Mouse (Mus musculus): ENCODE measurements around the gene Gatd1. TPM values are rescaled to one million over a fixed set of nuclear protein-coding genes. Genes with fewer than 3 reads are reported as not detected.

The Gatd1 gene
- polyA plus RNA-seq, 1 experiment from 2014 or later = 26.7 TPM

DNA sequence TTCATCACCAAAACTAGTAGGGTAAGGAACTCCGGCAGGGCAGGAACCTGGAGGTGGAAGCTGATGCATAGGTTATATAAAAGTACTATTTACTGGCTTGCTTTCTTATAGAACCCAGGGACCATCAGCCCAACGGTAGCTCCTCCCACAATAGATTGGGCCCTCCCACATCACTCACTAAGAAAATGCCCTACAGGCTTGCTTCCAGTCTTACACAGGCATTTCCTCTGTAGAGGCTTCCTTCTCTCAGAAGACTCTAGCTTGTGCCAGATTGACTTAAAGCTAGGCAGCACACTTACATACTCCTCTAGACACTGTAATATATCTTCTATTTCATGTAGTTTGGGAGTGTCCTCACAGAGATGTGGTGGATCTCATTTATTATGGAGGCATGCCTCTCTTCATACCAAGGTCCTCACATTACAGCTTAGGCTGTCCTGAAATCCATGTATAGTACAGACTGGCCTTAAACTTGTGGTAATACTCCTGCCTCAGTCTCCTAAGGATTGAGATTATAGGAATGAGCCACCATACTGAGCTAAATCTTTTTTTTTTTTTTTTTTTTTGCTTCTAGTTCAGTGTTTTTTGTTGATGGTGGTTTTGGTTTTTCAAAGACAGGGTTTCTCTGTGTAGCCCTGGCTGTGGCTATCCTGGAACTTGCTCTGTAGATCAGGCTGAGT lies 26.0 kb downstream of the Gatd1 start:
- Histone ChIP-seq H3K9ac (no peak overlapping the region), H3K4me1 (replicated peaks) (peaks cover 8% of the 10 kb centered on the region), H3K36me3 (no peaks in the 10 kb centered on the region), H3K27me3 (replicated peaks) (peaks cover 25% of the 10 kb centered on the region; the same call in 1 of the 2 replicates), H3K4me3 (no peak overlapping the region), H3K4me2 (no peak overlapping the region), H3K9me3 (replicated peaks) (no peaks in the 10 kb centered on the region), H3K27ac (ENCODE audit: poor library complexity, severe bottlenecking) (no peak overlapping the region)
- ATAC-seq (ENCODE audit: insufficient number of reproducible peaks, low FRiP score) = no peak
- 47% methylated on average over 2 of the region's 2 CpGs for WGBS

DNA sequence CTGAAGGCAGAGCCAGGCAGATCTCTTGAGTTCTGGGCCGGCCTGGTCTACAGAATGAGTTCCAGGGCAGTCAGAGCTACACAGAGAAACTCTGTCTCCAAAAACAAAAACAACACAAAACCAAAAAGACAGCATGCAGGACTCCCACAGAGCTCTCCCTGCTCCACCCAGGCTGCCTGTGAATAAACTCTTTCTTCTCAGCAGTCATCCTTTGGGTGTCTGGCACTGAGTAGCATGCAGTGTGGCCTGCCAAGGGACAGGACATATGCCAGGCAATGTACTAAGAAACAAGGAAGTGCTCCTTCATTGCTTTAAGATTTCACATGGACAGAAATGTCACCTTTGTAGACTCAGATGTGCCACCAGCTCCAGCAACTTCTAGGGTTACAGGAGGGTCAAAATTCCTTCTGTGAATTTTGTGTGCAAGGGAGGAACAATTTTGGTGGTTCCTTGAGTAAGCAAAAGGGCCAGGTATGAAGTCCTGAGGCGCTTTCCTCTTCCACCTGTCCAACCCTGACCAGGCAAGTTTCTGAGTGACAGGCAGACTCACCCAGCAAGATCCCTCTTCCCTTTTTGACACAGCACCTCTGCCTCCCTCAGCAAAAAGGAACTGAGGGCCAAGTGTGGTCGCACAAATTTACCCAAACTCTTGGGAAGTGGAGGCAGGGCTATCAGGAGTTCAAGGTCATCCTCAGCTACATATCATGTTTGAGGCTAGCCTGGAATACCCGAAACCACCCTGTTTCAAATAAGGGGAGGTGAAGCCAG lies 32.7 kb downstream of the Gatd1 start:
- H3K36me3 ChIP-seq = no peaks in the 10 kb centered on the region
- H3K27me3 ChIP-seq (replicated peaks) = peaks cover 35% of the 10 kb centered on the region; the same call in 1 of the 2 replicates
- H3K4me1 ChIP-seq (replicated peaks) = no peaks in the 10 kb centered on the region
- 66% methylated on average over 4 of the region's 4 CpGs for WGBS
- no peak overlapping the region for H3K9ac ChIP-seq
- no peak for ATAC-seq (ENCODE audit: insufficient number of reproducible peaks, low FRiP score)
- H3K4me2 ChIP-seq = no peak overlapping the region
- no peak overlapping the region for H3K4me3 ChIP-seq
- no peak overlapping the region for H3K27ac ChIP-seq (ENCODE audit: poor library complexity, severe bottlenecking)
- no peaks in the 10 kb centered on the region for H3K9me3 ChIP-seq (replicated peaks)

DNA sequence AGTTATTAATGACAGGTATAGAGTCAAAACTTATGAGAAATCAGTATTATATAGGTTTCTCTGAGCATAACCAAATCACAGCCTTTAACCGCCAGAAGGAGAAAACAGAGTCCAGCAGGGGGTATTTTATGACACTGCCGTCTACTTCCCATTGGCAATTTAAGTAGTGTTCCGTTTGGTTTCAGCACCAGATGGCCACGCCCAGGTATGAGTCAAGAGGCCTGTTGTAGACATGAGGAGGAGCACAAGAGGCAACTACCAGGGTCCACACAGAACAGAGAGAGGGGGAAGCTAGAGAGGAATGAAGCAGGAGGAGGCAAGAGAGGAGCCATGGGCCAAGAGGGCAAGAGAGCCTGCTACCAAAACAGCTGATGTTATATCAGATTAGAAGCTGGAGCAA lies 34.4 kb downstream of the Gatd1 start:
- Histone ChIP-seq H3K9ac (no peak overlapping the region), H3K4me1 (replicated peaks) (no peaks in the 10 kb centered on the region), H3K9me3 (replicated peaks) (no peaks in the 10 kb centered on the region), H3K27me3 (replicated peaks) (peaks cover 24% of the 10 kb centered on the region; the same call in 1 of the 2 replicates), H3K4me3 (no peak overlapping the region), H3K27ac (ENCODE audit: poor library complexity, severe bottlenecking) (no peak overlapping the region), H3K36me3 (no peaks in the 10 kb centered on the region), H3K4me2 (no peak overlapping the region)
- WGBS = 68% methylated on average over 4 of the region's 4 CpGs
- ATAC-seq (ENCODE audit: insufficient number of reproducible peaks, low FRiP score) = no peak

DNA sequence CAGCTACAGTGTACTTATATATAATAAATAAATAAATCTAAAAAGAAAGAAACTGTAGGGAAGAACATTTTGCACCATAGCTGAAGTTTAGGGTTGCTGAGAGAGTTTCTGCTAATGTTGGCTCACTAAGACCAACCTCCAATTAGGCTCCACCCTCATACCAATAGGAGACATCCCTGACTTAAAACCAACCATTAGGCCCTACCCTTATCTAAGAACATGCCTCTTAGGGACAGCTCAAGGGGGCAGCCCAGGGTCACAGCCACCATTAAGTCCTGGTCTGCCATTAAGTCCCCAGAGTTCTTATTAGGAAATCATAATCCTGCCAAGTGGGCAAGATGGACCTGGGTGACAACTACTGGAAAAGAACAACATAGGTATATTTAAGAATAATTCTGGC lies 39.5 kb downstream of the Gatd1 start:
- no peak overlapping the region for H3K4me2 ChIP-seq
- H3K27me3 ChIP-seq (replicated peaks) = no peaks in the 10 kb centered on the region
- H3K4me1 ChIP-seq (replicated peaks) = peaks cover 5% of the 10 kb centered on the region; the same call in 1 of the 2 replicates
- H3K9me3 ChIP-seq (replicated peaks) = no peaks in the 10 kb centered on the region
- no peak overlapping the region for H3K9ac ChIP-seq
- no peak for ATAC-seq (ENCODE audit: insufficient number of reproducible peaks, low FRiP score)
- H3K4me3 ChIP-seq = no peak overlapping the region
- no peaks in the 10 kb centered on the region for H3K36me3 ChIP-seq
- H3K27ac ChIP-seq (ENCODE audit: poor library complexity, severe bottlenecking) = no peak overlapping the region

DNA sequence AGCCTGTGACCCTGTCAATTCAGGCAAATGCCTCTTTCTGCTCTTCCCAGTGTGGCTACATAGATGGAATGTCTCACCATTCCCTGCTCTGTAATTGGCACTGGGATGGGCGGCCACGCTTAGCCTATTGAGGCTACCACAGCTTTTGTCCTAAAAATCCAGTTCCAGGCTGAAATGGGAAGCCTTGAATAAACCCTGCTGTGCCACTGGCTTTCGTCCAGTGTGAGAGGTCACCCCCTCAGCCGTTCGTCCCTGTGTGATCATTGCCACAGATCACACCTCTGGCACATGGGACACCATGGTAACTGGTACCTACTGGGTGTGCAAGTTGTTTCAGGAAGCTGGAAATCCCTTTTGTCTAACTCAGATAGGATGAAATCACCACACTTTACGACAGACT lies 40.3 kb downstream of the Gatd1 start:
- Histone ChIP-seq H3K27ac (ENCODE audit: poor library complexity, severe bottlenecking) (no peak overlapping the region), H3K27me3 (replicated peaks) (no peaks in the 10 kb centered on the region), H3K36me3 (no peaks in the 10 kb centered on the region), H3K9me3 (replicated peaks) (no peaks in the 10 kb centered on the region), H3K4me1 (replicated peaks) (peaks cover 5% of the 10 kb centered on the region; the same call in 1 of the 2 replicates), H3K9ac (no peak overlapping the region), H3K4me3 (no peak overlapping the region), H3K4me2 (no peak overlapping the region)
- 66% methylated on average over 6 of the region's 6 CpGs for WGBS
- no peak for ATAC-seq (ENCODE audit: insufficient number of reproducible peaks, low FRiP score)

DNA sequence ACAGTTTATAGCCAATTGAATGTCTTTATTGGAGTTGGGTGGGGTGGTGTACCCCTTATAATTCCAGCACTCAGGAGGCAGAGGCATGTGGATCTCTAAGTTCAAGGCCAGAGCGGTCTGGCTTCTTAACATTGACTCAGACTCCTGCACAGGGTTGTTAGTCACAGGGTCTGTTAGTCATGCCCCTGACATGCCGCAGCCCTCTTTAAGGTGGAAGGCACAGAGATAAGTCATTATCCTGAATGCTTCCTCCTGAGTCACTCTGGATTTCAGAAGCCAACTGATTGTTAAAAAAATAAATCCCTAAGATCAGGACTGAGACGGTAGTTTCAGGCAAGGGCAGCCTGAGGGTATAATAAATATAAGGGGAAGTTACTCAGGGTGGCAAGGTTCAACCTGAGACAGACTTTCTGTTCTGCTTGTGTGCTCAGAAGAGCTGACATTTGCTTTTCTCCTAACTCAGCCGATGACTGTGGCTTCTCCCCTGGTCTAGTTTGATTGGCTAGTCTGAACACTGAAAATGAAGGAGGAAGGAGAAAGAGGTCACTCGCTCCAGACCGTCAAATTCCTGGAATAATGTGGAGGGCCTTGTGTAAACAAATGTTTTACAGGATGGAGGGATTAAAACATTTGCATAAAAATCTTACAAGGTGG lies 41.9 kb downstream of the Gatd1 start:
- Histone ChIP-seq H3K4me3 (no peak overlapping the region), H3K9ac (no peak overlapping the region), H3K27me3 (replicated peaks) (no peaks in the 10 kb centered on the region), H3K4me1 (replicated peaks) (peaks cover 5% of the 10 kb centered on the region; the same call in 1 of the 2 replicates), H3K36me3 (no peaks in the 10 kb centered on the region), H3K27ac (ENCODE audit: poor library complexity, severe bottlenecking) (no peak overlapping the region), H3K9me3 (replicated peaks) (no peaks in the 10 kb centered on the region), H3K4me2 (no peak overlapping the region)
- no peak for ATAC-seq (ENCODE audit: insufficient number of reproducible peaks, low FRiP score)
- WGBS = 40% methylated on average over 6 of the region's 6 CpGs

DNA sequence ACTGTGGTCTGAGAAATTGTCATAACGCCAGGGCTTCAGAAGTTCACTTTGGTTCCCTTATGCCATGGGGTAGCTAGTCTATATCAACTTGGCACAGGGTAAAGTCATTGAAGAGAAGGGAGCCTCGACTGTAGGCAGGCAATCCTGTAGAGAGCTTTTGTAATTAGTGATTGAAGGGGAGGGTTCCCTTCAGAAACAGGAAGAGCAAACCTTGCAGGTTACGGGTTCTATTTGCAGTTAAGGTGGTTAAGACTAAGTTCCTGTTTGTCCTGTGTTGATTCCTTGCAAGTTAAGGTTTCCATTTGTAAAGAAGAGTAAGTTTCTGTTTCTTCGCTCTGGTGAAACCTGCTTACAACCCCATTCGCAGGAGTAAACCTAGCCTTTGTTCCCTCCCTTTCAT lies 44.0 kb downstream of the Gatd1 start:
- Histone ChIP-seq H3K4me1 (replicated peaks) (peaks cover 5% of the 10 kb centered on the region; the same call in 1 of the 2 replicates), H3K36me3 (no peaks in the 10 kb centered on the region), H3K27me3 (replicated peaks) (0 out of 2 replicates have a peak, but pooled peaks cover 6% of the 10 kb centered on the region), H3K4me2 (no peak overlapping the region), H3K27ac (ENCODE audit: poor library complexity, severe bottlenecking) (no peak overlapping the region), H3K4me3 (no peak overlapping the region), H3K9ac (no peak overlapping the region), H3K9me3 (replicated peaks) (no peaks in the 10 kb centered on the region)
- ATAC-seq (ENCODE audit: insufficient number of reproducible peaks, low FRiP score) = no peak
- WGBS = 65% methylated on average over 5 of the region's 5 CpGs

DNA sequence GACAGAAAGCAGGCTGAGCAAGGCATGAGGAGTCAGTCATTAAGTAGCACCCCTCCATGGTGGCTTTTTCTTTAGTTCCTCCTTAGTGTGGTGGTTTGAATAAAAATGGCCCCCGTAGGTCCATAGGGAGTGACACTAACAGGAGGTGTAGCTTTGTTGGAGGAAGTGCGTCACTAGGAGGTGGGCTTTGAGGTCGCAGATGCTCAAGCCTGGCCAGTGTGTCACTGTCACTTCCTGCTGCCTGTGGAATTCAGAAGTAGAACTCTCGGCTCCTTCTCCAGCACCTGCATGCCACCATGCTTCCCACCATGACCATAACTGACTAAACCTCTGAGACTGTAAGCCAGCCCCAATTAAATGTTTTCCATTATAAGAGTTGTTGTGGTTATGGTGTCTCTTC lies 46.6 kb downstream of the Gatd1 start:
- no peak overlapping the region for H3K27ac ChIP-seq (ENCODE audit: poor library complexity, severe bottlenecking)
- no peaks in the 10 kb centered on the region for H3K9me3 ChIP-seq (replicated peaks)
- H3K27me3 ChIP-seq (replicated peaks) = peaks cover 22% of the 10 kb centered on the region
- peaks cover 5% of the 10 kb centered on the region; the same call in 1 of the 2 replicates for H3K4me1 ChIP-seq (replicated peaks)
- H3K4me3 ChIP-seq = no peak overlapping the region
- H3K4me2 ChIP-seq = no peak overlapping the region
- 78% methylated on average over 4 of the region's 4 CpGs for WGBS
- no peak overlapping the region for H3K9ac ChIP-seq
- ATAC-seq (ENCODE audit: insufficient number of reproducible peaks, low FRiP score) = no peak
- H3K36me3 ChIP-seq = no peaks in the 10 kb centered on the region

DNA sequence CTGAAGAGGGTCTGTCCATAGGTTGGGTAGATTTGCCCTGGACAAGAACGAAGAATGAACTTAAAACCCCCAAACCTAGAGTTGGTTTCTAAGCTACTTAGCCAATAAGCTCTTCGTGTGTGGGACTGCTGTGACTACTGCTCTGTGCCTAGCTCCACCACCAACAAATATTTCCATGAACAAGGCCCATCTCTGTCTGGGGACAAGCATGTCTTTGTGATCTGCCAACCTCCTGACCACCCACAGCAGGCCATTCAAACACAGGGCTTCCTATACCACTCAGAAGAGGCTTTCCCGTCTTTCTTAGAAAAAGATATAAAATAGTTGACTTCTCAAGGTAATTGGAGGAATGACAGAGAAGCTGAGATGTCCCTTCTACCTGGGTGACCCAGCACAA lies 48.9 kb downstream of the Gatd1 start:
- Histone ChIP-seq H3K27me3 (replicated peaks) (peaks cover 45% of the 10 kb centered on the region), H3K4me3 (no peak overlapping the region), H3K4me1 (replicated peaks) (peaks cover 3% of the 10 kb centered on the region; the same call in 1 of the 2 replicates), H3K9me3 (replicated peaks) (no peaks in the 10 kb centered on the region), H3K27ac (ENCODE audit: poor library complexity, severe bottlenecking) (no peak overlapping the region), H3K4me2 (no peak overlapping the region), H3K36me3 (no peaks in the 10 kb centered on the region), H3K9ac (no peak overlapping the region)
- WGBS = 55% methylated on average over 3 of the region's 3 CpGs
- ATAC-seq (ENCODE audit: insufficient number of reproducible peaks, low FRiP score) = no peak

DNA sequence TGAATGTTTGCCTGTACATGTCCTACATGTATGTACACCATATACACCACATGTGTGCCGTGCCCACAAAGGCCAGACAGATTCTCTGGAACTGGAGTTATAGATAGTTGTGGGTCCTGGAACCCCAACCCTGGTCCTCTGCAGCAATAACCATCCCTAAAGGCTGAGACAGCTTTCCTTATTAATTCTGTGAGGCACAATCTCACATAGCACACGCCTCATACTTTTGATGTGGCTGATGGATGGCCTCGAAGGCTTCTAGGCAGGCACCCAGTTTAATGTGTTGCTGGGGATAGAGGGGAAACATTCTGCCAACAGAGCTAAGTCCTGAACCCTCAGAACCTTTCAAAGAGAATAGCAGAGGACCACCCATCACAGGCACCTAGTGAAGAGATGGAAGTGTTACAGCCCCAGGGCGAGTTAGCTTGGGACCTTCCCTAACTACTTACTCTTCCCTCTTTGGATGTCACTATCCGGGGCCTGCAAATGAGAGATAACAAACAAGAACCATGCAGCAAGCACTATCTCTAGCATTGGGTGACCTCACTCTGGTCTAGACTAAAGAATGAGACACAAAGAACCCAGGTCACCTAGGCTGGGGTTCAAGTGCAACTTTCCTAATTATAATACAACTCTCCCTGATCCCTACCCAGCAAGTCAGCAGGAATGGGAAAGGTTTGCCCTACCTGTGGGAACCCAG lies 49.4 kb downstream of the Gatd1 start:
- WGBS = 60% methylated on average over 5 of the region's 5 CpGs
- H3K4me1 ChIP-seq (replicated peaks) = peaks cover 3% of the 10 kb centered on the region; the same call in 1 of the 2 replicates
- H3K9me3 ChIP-seq (replicated peaks) = no peaks in the 10 kb centered on the region
- H3K27ac ChIP-seq (ENCODE audit: poor library complexity, severe bottlenecking) = no peak overlapping the region
- H3K4me3 ChIP-seq = no peak overlapping the region
- no peak overlapping the region for H3K9ac ChIP-seq
- no peak overlapping the region for H3K4me2 ChIP-seq
- peaks cover 50% of the 10 kb centered on the region for H3K27me3 ChIP-seq (replicated peaks)
- ATAC-seq (ENCODE audit: insufficient number of reproducible peaks, low FRiP score) = peak; percentile 87
- H3K36me3 ChIP-seq = no peaks in the 10 kb centered on the region

DNA sequence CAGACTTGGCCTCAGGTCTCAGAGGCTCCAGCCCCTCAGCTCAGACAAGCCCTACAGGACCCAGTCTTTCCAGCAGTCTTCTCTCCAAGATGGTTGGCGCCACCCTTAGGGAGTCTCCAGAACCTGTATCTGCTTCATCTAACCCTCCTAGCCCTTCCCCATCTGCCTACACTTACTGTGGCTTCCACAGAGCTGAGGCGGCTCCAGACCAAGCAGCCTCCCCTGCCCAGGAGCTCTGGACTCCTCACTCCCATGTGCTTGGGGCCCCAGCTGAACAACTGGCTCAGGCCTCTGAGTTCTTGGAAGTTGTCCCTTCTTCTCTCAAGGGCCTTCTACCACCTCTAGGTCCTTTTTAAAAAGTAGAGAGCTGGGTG lies 50.2 kb downstream of the Gatd1 start:
- peaks cover 3% of the 10 kb centered on the region; the same call in 1 of the 2 replicates for H3K4me1 ChIP-seq (replicated peaks)
- H3K9me3 ChIP-seq (replicated peaks) = no peaks in the 10 kb centered on the region
- H3K4me2 ChIP-seq = no peak overlapping the region
- WGBS = 52% methylated on average over 2 of the region's 2 CpGs
- no peak overlapping the region for H3K27ac ChIP-seq (ENCODE audit: poor library complexity, severe bottlenecking)
- H3K9ac ChIP-seq = no peak overlapping the region
- ATAC-seq (ENCODE audit: insufficient number of reproducible peaks, low FRiP score) = peak; percentile 23
- H3K4me3 ChIP-seq = no peak overlapping the region
- H3K27me3 ChIP-seq (replicated peaks) = peaks cover 55% of the 10 kb centered on the region
- H3K36me3 ChIP-seq = no peaks in the 10 kb centered on the region
